Mouse (Mus musculus): ENCODE data around the gene Galm.
"Not testable (repeated sequence)": the region's sequence is repeated elsewhere in the genome, so short reads cannot be mapped to it uniquely, and the experiment has no call there.

Galm gene

GRCm38 (mm10) chr17:80167436-80167835 lies 40.2 kb downstream of the Galm start:
- DNase-seq, result no peak

DNA sequence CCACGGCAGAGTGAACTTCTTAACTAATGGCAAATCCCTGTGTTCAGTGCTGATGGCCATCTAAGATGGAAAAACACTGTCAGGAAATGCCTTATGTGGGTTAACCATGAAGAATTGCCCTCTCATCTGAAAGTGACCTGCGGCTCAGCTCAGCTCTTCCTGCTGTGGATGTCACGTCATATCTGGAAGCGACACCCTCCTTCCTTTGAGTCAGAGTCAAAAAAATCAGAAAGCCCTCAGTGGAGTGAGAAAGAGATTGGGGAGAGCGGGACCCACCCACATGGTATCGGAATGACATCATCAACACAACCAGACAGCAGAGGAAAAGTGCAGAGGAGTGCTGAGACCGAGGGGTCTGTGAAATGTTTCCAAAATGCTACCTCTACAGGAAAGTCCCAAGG lies 40.6 kb downstream of the Galm start:
- DNase-seq, result no peak

GRCm38 (mm10) chr17:80168425-80169182 lies 41.3 kb downstream of the Galm start:
- no peak for DNase-seq

DNA sequence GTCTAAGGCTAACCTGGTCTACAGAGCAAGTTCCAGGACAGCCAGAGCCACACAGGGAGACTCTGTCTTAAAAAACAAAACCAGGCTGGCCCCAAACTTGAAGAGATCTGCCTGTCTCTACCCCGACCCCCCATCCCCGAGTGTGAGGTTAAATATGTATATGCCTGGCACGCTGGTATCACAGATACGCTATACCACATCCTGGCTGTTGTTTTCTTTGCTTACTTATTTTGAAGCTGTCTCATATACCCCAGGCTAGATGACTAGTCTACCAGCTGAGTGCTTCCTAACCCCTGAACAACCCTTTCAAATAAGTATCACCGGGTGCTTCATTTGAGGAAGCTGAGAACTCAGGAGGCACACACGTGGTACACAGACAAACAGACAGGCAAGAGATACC lies 42.5 kb downstream of the Galm start:
- no peak for DNase-seq

GRCm38 (mm10) chr17:80170951-80171350 lies 43.7 kb downstream of the Galm start:
- DNase-seq, result no peak

DNA sequence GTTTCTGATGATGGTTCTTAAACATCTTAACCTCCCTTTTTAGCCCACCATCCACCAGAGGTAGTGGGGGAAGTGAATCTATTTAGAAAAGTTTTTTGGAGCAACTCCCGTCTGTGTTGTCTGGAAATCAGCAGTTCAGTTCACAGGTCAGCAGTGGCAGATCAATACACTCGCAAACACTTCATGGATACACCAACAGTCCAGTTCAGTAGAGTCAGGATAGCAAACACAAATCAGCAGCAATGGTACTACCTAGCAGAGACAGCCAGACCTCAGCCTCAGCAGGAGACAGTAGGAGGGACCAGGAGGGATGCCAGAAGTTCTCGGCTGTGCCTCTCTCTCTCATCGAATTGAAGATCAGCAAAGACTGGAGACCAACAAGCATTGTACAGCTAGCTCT lies 44.7 kb downstream of the Galm start:
- DNase-seq, result no peak

DNA sequence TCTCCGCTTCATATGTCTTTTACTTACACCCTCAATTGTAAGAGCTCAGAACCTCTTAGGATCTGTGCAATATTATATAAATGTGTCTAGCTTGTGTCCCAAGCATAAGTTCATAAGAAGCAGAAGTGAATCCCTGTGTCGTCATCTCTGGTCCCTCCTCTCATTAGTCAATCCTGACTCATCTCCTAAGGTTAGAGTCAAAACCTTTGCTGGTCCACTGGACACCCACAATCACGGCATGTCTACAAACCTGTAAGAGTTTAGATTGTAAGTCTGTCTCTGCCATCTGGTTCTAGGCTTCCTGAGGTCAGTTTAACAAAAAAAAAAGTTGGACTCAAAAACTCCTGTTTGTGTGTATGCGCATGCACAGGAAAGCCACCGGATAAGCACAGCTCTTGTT lies 45.5 kb downstream of the Galm start:
- peak in 1 of 2 experiments; percentile 24 for DNase-seq

- DNase-seq, result no peak
Measured at GRCm38 (mm10) chr17:80173708-80174107, 46.4 kb downstream of the Galm start.

DNA sequence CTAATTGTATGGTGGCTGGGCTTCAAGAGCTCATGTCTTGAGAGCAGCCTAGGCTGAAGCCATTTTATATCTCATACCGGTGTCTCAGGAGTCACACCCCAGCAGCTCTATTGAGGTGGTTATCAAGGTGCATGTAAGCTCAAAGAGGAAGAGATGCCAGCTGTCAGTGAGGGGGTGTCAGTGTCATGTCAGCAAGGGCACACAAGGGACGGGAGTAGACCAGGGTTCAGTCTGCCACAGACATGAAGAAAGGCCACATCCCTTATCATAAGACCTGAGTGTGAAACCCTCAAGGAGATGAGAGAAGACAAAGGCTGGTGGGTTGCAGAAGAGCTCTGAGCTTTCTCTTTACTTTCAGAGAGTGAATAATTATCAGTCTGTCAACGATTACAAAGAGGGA lies 46.9 kb downstream of the Galm start:
- DNase-seq, result peak; percentile 47

DNA sequence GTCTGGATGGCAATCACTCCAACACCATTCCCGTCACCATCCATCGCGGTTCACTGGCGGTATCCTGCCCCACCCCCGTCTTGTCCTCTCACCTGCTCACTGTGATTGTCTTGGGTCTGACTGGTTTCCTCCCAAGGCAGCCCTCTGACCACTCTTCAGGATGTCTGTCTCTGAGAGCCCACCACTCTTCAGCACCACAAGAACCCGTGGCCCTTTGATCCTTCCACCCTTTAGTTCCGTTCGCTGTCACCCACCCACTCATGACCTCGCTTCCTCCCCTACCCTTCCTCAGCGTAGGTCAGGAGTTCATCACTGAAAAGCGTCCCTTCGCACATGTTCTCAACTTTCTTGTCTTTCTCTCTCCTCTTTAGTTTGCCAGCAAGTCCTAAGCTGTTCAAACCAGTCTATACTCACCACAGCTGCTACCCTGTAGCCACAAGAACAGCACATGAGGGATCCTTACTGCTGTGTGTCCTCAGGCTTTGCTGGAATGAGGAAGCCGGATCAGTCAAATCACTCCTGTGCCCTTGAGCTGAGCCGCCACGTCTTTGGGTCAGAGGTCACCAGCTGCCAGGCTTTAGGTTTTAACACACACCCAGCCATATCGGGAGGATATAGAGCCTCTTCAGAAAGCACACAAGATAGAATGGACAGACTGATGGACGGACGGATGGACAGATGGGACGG lies 47.6 kb downstream of the Galm start:
- DNase-seq, result peak; percentile 33 to 44

- DNase-seq, result peak; percentile 28 to 31
Measured at GRCm38 (mm10) chr17:80175386-80175739, 48.1 kb downstream of the Galm start.

DNA sequence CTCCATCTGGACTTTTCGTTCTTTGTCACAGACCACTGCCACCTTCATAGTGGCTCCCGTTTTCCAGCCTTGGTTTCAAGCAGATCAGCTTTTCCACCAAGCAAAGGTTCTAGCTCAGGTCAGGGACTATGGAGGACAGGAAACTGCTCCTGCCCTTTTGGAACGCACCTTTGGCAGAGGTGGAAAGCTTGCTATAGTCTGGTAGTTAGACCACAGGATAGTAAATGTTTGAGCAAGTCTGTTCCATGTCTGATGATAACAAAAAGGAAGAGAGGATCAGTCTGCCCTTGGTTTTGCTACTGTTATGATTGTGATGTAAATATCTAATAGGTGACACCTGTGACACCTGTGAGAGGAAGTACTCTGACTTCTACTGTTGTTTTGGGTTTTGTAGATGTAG lies 48.7 kb downstream of the Galm start:
- DNase-seq, result no peak

DNA sequence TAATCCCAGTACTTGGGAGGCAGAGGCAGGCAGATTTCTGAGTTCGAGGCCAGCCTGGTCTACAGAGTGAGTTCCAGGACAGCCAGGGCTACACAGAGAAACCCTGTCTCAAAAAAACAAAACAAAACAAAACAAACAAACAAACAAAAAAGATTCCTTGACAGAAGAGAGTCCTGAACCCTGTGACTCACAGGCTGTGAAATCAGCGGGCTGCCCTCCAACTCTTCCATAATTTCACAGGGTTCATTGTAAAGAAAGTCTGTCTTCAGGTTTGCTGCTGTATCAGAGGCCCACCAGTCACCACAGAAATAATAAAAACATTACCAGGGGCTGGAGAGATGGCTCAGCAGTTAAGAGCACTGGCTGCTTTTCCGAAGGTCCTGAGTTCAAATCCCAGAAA lies 51.6 kb downstream of the Galm start:
- not testable (repeated sequence) for DNase-seq

DNA sequence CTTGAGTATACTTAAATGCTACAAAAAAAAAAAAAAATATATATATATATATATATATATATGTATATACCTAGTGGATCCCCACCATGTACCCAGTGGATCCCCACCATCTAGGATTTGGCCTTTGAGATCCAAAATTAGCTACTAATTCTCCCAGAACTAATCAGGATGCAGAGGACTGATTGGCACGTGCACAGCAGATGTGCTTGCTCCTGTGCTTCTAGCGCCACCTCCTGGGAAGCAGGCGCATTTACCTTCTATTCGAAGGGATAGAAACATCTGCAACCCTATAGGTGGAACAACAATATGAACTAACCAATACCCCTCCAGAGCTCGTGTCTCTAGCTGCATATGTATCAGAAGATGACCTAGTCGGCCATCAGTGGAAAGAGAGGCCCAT lies 52.7 kb downstream of the Galm start:
- DNase-seq, result peak; percentile 81 to 82

GRCm38 (mm10) chr17:80180468-80180867 lies 53.2 kb downstream of the Galm start:
- no peak for DNase-seq

- DNase-seq, result no peak
Measured at GRCm38 (mm10) chr17:80183615-80184014, 56.3 kb downstream of the Galm start.

GRCm38 (mm10) chr17:80193075-80193474 lies 65.8 kb downstream of the Galm start:
- DNase-seq, result no peak

DNA sequence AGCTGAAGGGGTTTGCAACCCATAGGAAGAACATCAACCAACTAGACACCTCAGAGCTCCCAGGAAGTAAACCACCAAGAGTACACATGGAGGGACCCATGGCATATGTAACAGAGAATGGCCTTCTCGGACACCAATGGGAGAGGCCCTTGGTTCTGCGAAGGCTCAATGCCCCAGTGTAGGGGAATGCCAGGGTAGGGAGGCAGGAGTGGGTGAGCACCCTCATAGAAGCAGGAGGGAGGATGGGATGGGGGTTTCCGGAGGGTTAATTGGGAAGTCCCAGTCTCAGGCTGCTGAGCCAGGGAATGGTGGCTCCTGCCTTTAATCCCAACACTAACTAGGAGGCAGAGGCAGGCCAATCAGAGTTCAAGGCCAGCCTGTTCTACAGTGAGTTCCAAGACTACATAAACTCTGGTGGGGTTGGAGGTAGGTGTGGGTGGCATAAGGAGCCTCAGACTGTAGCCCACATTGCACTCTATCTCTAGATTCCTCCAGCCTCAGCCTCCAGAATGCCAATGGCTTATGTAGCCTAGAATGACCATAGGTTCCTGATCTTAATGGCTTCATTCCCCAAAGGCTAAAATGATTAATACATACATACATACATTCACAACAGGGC lies 72.0 kb downstream of the Galm start:
- DNase-seq, result no peak

DNA sequence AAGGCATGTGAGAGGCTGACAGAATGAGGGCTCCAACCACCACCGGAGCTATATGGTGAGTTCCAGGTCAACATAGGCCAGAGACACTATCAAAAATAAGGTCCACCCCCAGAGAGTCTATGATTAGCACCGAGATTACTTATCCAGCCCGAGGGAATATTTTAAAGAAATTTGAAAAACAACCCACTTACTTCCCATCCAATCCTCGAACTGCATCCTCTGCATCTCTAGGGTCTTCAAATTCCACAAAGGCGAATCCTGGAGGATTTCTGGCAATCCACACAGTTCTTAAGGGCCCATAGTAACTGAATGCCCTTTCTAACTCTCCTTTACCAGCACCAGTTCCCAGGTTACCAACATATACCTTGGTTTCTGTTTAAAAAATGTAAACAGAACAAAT lies 78.4 kb downstream of the Galm start:
- DNase-seq, result peak; percentile 10 to 12

DNA sequence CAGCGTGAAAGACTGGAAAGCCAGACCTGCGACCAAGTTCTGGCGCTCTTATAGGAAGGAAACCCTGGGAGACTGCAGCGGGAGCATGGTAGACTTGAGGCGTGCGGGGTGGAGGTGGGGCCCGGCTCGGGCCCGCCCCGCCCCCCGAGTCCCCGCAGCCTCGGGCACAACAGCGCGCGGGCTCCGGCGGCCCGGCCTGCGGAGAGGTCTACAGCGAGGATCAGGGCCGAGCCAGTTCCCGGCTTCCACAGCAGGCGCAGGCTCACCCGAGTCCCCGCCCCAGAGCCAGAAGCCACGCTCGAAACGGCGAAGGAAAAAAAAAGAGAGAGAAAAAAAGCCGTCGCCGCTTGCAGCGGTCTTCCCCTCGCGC lies 79.0 kb downstream of the Galm start:
- DNase-seq, result peak; percentile 54 to 62

GRCm38 (mm10) chr17:80206671-80207581 lies 79.7 kb downstream of the Galm start, which contains the start of the genes Srsf7 and Ttc39d:
Srsf7 (minus strand) TSS chr17:80207307.
Ttc39d (plus strand) TSS chr17:80207460.
- peak; percentile 99 for DNase-seq

DNA sequence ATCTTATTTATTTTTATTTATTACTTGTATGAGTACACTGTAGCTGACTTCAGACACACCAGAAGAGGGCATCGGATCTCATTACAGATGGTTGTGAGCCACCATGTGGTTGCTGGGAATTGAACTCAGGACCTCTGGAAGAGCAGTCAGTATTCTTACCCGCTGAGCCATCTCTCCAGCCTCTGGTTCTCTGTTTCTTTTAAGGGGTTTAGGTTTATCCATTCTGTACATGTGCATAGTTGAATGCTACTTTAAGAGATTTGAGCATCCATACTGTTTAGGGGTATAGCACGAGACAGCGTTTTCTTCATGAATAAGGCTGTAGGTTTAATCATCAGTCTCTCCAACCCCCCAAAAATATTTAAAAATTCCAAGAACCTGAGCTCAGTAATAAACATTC lies 86.7 kb downstream of the Galm start:
- not testable (repeated sequence) for DNase-seq

GRCm38 (mm10) chr17:80220131-80220530 lies 92.9 kb downstream of the Galm start:
- DNase-seq, result no peak

Measured in B cell, adult 2 months (primary cell).